Mouse (Mus musculus): Measurements from ENCODE around the gene Scaper.

Scaper gene

DNA sequence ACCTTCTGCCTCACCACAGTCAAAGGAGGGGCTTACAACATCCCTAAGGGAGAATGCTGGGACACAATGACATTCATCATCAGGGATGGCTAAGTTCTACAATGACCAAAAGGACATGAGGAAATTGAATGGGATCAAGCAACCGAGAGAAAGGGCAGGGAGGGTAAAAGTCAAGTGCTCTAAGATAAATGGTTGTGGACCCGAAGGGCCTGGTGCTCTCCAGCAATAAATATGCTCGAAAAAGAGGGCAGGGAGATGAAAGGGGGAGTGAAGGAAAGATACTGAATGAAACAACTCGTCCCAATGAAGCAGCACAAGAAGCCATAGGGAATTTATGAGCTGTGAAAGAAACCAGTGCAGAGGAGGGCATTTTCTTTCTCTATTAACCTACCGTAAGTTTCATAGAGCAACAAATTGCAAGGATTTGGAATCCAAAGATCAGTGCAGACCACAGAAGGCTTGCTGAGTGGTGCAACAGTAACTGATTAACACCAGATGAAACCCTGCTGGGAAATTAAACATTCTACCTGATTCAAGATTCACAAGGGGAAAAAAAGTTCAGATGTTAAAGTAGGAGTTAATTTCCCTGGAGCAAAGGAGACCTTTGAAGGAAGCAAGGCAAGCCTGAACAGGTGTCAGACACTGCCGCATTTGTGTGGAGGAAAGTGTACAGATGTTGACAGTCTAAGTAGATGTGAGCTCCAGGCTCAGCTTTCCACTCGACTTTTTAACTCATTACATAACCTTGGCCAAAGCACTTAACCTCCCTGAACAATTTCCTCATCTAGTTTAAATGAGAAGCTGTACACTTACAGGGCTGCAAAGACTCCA lies 329.0 kb downstream of the Scaper start:
- no peak for DNase-seq (ENCODE audit: low read depth)

DNA sequence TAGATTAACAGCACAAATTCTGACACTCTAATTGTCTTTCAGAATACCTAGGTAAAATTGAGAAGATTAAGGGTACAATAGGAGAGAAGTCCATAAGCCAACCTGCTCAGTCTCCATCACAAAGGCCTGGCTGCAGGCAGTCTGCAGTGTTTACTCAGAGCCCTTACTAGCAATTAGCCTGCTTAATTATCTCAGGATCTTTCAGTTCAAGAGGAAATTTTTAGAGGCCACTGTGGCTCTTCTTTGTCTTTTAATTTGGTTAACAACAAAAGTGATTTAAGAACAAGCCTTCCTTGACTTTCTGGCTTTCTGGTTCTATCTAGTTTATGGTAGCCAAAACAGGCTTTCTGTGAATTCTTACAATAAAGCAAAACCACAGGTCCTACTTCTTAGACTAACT lies 339.3 kb downstream of the Scaper start:
- DNase-seq (ENCODE audit: low read depth), result no peak

DNA sequence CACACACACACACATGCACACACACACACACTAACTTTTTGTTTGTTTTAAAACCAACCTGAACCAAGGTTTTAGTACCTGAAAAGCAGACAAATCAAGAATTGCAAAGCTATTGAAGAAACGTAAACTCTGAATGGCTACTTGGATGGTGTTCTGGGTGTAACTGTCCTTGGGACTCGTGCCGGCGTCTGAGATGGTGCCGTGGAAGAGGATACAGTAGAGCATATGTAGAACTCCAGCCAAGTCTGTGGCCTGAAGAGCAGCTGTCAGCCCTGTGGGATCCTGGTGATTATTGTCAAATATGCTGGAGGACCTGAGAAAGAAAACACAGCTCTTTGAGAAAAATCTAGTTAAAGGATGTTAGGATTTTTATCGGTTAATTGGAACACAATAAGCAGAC lies 351.8 kb downstream of the Scaper start:
- no peak for DNase-seq (ENCODE audit: low read depth)

DNA sequence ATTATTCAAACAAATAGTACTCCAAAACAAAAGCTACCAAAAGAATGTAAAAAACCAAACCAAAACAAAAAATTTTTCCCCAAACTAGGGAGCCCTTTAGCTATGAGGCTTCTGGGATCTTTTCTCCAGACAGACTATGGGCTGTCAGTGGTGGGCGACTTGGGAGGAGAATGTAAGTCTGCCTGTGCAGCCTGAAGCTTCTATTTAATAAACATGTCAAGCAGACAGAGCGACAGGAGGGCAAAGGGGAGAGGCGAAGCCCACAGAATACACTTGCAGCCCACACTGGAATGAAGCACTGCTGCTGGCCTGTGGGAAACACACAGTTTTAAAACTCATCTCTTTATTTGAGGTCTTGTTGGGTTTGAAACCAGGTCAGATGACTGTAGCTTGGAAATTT lies 356.5 kb downstream of the Scaper start:
- no peak for DNase-seq (ENCODE audit: low read depth)

DNA sequence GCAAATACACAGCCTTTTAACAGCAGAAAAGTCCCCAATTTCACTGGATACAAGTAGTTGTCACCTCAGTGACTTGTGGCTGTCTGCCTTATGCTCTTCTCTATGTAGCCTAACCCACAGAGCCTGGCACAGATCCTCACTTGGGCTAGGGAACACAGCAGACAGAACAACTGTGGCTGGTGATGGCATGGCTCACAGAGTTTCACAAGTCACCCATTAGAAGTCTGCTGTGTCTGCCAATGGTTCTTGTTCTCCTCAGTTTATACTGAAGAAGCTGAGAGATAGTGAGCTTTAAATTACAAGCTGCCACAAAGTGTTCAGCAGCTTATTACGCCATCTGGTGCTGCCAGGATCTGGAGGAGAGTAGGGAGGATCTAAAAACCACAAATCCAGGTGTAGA lies 361.3 kb downstream of the Scaper start:
- DNase-seq (ENCODE audit: low read depth), result no peak

DNA sequence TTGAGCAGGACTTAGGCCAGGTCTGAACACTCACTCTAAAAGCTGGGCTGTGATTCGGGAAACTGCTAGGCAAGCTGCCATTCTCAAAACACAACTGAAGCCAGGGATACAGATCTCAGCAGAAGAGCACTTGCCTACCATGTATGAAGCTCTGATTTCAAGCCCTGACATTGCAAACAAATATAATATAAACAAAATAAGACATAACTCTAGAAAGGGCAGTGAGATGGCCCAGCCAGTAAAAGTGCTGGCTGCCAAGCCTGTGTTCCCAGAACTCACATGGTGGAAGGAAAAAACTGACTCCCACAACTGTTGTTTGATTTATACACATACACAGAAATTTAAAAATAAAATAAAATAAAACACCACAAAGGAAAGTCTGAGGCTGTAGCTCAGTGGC lies 366.8 kb downstream of the Scaper start:
- no peak for DNase-seq (ENCODE audit: low read depth)

DNA sequence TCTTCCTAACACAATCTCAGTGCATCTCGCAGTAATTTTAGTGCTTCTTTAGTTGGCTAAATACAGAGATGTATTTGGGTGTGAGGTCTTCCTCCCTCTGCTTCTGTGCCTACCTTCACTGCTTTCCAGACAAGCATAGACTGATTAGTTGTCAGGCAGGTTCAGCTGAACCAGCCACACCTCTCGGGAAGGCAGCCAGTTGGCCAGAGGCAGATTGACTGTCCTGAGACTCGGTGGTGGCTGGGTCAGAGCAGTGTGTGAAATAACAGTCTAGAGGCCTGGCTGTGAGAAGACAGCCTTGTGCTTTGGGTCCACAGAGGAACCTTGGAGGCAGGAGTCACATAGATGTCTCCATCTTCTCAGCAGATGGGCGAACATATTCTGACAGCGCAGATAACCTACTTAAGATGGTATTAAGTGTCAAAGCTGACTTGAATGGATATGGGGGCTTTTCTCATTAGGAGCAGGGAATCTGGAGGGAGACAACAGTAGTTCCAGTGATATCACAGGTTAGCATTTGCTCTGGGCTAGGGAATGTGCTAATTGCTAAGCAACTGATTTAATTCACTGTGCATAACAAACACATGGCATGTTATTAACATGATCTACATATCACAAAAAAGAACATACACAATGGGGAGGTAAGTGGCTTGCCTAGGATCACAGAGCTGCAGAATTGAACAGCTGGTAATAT lies 369.3 kb downstream of the Scaper start:
- no peak for DNase-seq (ENCODE audit: low read depth)

DNA sequence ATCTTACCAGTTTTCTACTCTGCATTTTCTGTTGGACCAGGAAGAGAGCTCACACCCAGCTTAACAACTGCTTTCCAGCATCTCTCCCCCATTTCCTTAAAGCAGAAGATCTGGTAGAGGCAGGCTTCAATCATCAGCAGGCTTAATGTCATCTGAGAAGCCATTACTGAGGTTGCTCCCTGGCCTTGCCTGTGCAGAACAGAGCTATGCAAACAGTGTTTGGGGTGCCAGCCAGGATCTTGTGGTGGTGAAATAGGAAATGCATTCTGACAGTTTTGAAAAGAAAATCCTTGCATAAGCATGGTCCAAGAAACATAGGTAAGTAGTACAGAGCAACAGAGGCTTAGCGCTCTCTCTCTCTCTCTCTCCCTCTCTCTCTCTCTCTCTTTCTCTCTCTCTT lies 377.0 kb downstream of the Scaper start:
- DNase-seq (ENCODE audit: low read depth), result peak; percentile 71

DNA sequence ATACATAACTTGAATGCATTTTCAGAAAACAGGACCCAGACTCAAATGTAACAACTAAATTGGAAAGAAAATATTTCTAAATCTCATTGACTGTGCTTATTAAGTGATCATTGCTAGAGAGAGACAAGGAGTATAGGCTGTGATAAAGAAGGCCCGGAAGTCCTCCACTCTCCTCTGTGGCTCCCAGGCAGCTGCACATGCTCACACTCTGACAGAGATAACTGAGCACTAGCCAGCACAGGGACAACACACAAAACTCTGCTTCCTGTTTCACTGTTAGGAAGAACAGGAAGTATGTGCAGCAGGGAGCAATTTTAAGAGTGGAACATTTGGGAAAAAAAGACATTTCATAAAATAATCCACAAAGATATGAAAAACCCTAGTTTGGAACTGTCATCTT lies 382.9 kb downstream of the Scaper start:
- DNase-seq (ENCODE audit: low read depth), result no peak

DNA sequence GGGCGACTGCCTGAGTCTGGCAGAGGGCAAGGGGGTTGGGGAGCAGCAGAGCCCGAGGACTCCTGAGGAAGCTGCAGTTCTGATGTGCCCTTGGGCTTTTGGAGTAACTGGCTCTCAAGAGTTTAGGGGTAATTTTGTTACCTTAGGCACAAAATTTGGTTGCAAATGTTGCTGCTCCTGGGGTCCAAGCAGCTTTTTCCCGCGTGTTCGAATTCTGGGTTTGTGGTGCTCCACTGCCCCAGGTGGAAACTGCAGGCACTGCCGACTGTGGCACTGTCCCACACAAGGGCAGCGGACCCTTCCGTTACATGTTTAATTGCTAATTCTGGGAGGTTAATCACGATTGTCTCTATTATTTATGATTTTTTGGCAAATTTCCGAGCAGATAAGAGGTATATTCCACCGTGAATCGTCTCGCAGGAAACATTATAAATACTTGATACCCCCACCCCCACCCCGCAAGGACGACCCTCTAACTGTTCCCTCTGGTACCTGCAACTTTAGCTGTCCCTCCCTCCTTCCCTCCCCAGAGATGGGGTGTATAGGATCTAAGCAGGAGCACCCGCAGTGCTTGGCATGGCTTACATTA lies 388.5 kb downstream of the Scaper start:
- no peak for DNase-seq (ENCODE audit: low read depth)

DNA sequence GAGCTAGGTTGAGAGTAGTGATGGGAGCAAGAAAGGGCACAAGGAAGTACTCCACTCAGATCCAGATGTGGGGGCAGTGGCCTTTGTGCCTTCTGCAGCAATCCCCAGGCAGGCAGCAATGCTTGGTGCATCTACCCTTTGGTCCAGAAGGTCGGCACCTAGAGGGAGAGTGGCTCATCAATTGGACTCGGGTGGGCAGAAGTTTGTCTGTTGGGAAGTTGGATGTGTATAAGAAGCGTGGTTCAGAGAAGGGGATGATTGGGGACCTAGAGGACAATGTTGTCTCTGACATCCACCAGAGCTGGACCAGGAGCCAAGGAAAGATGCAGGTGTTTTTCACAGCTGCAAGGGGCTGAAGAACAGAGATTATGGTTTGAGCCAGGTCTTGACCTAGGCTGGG lies 389.0 kb downstream of the Scaper start:
- no peak for DNase-seq (ENCODE audit: low read depth)

DNA sequence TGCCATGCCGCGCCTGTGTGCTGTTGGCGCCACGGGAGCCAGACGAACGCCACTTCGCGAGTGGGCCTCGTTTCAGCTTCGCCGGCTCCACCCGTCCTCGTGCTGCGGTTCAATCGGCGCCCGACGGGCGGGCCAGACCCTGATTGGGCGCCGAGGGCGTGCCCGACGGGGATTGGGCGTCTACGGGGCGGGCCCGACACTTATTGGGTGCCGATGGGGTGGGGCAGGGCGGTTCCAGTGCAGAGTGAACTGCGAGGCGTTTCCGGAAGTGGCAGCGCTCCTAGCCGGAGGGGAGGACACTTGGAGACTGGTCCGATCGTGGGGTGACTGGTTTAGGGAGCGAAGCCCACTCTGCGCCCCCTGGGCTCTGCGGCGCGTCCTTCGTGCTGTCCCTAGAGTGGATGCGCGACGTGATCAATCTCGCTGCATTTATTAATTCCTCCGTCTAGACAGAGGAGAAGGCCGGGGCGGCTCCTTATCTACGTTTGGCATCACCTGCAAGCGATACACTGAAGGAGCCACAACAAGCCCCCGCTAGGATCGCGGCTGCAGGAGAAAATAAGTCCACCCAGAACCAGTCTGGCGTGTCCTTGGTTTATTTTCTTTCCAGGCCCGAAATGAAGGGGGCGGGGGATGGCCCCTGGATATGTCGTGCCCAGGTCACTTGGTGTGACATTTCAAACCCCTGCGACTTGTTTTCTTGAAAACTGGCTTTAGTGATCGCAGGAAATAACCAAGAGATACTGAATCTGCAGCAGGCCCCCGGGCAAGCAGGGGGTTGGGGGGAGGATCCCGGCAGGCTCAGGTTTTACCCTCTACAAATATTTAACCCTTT lies 391.5 kb downstream of the Scaper start:
- DNase-seq (ENCODE audit: low read depth), result no peak

DNA sequence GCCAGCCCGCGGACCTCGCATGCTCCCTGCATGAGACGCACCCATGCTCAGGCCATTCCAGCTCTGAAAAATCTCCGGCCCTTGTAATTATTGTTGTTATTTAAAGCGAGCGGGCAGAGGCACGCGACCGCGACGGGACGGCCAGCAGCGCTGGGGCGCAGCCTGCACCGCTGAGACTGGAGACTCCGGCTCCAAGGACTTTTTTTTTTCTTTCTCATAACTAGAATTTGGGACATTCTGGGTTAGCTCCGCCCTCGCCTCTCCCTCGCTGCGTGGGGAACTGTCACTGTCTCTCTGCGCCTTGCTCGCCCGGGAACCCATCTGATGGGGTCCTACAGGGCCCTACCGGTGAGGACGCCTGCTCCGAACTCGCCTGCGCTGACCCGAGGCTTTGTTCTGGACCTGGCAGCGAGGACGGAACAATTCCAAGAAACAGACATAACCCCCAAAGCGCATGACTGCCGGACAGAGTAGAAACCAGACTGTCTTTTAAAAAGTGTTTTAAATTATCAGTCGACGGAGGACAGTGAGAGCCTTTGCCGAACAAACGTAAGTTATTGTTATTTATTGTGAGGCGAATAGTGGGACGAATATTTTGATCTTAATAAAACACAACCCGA lies 392.3 kb downstream of the Scaper start:
- no peak for DNase-seq (ENCODE audit: low read depth)

DNA sequence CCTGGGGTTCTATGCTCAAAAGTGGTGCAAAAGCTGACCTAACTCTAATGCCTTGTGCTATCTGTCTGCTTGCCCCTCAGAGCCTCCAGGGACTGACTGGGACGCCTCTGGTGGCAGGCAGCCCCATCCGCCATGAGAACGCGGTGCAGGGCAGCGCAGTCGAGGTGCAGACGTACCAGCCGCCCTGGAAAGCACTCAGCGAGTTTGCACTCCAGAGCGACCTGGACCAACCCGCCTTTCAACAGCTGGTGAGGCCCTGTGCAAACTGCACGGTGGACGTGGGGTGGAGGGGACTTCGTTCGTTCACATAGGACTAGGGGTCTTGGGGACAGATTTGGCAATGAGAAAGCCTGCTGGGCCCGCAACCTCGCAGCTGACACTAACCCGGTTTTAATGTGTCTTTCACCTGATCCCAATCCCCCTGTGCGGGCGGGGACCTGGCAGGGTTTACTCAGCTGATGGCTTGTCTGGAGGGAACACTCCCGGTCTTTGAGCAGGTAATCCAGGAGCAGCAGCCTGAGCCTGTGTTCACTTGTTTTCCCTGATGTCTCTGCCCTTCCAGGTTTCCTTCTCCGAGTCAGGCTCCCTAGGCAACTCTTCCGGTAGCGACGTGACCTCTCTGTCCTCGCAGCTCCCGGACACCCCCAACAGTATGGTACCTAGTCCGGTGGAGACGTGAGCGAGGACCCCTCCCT lies 392.9 kb downstream of the Scaper start:
- DNase-seq (ENCODE audit: low read depth), result no peak

DNA sequence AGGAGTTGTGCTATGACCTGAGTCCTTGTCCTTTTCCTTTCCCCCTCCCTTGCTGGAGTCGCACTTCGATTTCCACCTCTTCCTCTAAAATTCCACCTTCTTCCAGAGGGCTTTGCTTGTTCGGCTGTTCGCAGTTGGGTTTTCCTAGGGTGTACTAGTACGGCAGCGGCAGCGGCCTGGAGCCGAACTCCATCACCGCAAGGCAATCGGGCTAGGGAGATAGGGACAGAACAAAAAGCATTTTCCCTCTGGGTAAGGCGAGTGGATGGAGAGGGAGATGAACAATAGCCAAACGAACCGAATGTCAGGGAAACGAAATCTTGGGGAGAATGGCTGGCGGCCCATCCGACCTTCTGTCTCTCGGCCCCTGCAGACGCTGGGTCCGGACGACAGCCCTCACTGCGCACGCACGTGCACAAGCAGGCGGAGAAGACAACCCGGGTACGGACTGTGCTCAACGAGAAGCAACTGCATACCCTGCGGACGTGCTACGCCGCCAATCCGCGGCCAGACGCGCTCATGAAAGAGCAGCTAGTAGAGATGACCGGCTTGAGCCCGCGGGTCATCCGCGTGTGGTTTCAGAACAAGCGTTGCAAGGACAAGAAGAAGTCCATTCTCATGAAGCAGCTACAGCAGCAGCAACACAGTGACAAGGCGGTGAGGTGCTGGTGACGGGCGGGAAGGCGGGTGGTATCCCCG lies 394.1 kb downstream of the Scaper start:
- DNase-seq (ENCODE audit: low read depth), result no peak

DNA sequence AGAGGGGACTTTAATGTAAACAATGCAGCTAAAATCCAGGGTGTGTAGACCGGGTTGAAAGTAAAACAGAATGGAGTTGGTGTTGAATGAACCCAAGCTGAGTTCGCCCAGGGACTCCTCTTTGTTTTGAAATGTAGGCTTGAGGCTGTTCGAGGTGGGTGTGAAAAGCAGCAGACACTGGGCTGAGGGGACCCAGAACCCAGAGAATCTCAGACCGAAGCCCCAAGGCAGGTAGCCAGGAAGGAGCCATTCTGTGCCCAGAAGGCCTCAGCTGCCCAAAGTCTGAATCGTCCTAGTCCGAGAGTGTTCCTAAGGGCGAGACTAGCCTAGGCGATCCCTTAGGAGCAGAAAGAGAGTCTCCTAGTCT lies 394.6 kb downstream of the Scaper start:
- DNase-seq (ENCODE audit: low read depth), result no peak

DNA sequence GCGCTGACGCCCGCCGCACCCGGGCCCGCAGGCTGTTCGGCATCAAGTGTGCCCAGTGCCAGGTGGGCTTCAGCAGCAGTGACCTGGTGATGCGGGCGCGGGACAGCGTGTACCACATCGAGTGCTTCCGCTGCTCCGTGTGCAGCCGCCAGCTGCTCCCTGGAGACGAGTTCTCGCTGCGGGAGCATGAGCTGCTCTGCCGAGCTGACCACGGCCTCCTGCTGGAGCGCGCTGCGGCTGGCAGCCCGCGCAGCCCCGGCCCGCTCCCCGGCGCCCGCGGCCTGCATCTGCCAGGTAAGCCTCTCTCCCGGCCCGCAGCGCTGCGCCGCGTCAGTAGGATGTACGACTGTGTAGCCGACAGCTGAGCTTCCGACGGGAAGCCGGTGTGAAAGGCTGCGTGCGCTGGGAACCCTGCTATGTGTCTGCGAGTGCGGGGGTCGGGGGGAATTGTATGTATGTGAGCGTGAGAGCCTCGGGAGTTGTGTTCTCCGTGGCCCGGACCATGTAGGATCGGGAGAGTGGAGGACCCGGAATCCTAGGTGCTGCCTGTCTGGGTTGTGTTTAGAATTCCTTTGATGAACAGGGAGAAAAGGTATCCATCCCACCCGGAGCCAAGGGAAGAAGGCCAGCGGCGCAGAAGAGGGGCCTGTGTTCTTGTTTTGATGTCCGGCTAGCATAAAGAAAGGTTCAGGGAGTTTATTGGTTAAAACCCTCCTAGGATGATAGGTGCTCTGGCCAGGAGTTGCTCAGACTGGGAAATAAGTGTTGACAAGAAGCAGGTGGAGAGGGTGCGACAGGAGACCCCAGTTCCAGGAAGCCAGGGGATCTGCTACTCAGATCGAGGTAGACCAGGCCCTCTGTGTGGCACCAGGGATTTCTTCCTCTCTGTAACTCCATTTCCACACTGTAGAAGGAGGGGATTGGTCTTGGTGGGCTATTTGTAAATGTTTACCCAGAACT lies 395.3 kb downstream of the Scaper start:
- no peak for DNase-seq (ENCODE audit: low read depth)

DNA sequence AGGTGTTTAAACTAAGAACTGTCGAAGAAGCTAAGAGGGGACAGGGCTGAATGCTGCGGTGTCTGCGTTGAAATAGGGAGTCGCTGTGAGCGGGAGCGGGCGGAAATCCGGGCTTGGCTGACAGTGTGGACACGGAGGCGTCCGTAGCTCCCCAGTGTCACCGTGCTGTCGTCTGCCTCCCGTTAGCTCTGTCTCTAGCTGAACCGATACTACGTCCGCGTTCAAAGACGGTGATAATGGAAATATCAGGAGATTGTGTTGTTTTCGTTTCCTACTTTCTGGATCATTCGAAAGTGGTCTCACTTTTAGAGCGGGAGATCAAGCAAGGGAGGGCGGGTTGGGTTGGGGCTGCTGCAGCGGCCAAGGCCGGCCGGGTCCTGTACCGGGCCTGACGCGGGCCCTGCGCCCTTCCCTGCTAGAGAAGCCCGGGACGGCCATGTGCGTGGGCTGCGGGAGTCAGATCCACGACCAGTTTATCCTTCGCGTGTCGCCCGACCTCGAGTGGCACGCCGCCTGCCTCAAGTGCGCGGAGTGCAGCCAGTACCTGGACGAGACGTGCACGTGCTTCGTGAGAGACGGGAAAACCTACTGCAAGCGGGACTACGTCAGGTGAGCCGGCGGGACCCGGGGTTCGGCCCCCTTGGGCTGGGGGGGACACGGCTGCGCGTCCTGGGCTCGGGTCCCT lies 396.1 kb downstream of the Scaper start:
- DNase-seq (ENCODE audit: low read depth), result no peak

DNA sequence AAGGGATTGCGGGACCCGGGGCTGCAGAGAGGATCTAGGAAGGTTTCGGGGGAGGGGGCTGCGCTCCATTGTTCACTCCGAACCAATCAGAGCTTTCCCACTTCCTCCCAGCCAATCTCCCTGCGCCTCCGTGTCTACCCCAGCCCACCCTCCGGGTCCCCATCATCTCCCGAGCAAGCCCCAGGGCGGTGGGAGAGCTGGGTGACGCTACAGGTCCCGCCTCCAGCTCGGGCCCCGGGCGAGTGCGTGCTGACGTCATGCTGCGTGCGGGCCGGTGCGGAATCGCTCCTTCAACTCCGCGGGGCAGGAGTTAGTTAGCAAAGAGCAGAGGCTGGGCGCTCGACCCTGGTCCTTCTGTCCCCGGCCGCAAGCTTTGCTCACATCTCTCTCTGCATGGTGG lies 397.0 kb downstream of the Scaper start:
- no peak for DNase-seq (ENCODE audit: low read depth)
